Mouse (Mus musculus) liver, embryonic 13.5 days (tissue): ENCODE data around the gene Pde3a. TPM values are rescaled to one million over a fixed set of nuclear protein-coding genes. Genes with fewer than 3 reads are reported as not detected.

ENCODE experiments used
- ATAC-seq: fragments of 200-750 bp; cut with Nextera tagmentation; 2 replicates; pipeline ENCODE4 v1.8.0; 2017; ENCODE audit warnings: low read depth, mild to moderate bottlenecking, moderate number of reproducible peaks, moderate library complexity
- DNase-seq: peaks from one replicate; pipeline ENCODE4 v3.0.0; 2022
- H3K27ac ChIP-seq: fragments of 300-500 bp; sonication (generic); 2 replicates; pipeline ENCODE4 v1.5.1; 2015; ENCODE audit warnings: moderate library complexity, mild to moderate bottlenecking, inconsistent platforms
- H3K27me3 ChIP-seq: fragments of 300-500 bp; sonication (generic); 2 replicates; pipeline ENCODE4 v1.6.1; 2015; ENCODE audit warnings: mild to moderate bottlenecking, inconsistent platforms
- H3K36me3 ChIP-seq: fragments of 300-500 bp; sonication (generic); 2 replicates; pipeline ENCODE4 v1.6.1; 2015; ENCODE audit warnings: mild to moderate bottlenecking, inconsistent platforms
- H3K4me1 ChIP-seq: fragments of 300-500 bp; sonication (generic); replicated peaks from 2 replicates; pipeline ENCODE4 v1.6.1; 2015; ENCODE audit warnings: inconsistent platforms
- H3K4me2 ChIP-seq: fragments of 300-500 bp; sonication (generic); 2 replicates; pipeline ENCODE4 v1.6.1; 2015; ENCODE audit warnings: inconsistent platforms, mild to moderate bottlenecking, moderate library complexity
- H3K4me3 ChIP-seq: fragments of 300-500 bp; sonication (generic); replicated peaks from 2 replicates; pipeline ENCODE4 v1.5.1; 2015; ENCODE audit warnings: mild to moderate bottlenecking, inconsistent platforms
- H3K9ac ChIP-seq: fragments of 300-500 bp; sonication (generic); 2 replicates; pipeline ENCODE4 v1.6.1; 2015; ENCODE audit warnings: mild to moderate bottlenecking, inconsistent platforms
- H3K9me3 ChIP-seq: fragments of 300-500 bp; sonication (generic); replicated peaks from 2 replicates; pipeline ENCODE4 v1.6.1; 2016; ENCODE audit warnings: inconsistent platforms
- WGBS: fragments of 180-500 bp; shearing (Covaris S2); methylation state at CpG from one replicate; pipeline ENCODE4 v1.1.7; 2015; ENCODE audit not compliant: insufficient replicate concordance; 5-methylcytosine and 5-hydroxymethylcytosine counted together
- polyA plus RNA-seq: library from polyadenylated mRNA; unstranded; fragments of >200 nt; fragmentation: Nextera tagmentation; extraction: Ambion mirVana; gene quantifications from 2 replicates; pipeline ENCODE4 v1.2.1, GENCODE M21; 2015

The Pde3a gene
- polyA plus RNA-seq, 1 experiment from 2014 or later = 1.2 TPM

- H3K27ac ChIP-seq = no peak overlapping the region
- no peaks in the 10 kb centered on the region for H3K4me1 ChIP-seq
- no peak overlapping the region for H3K4me3 ChIP-seq
- H3K27me3 ChIP-seq = no peaks in the 10 kb centered on the region
- H3K4me2 ChIP-seq = no peak overlapping the region
- no peak overlapping the region for H3K9ac ChIP-seq
- DNase-seq (no peak), ATAC-seq (no peak)
- H3K36me3 ChIP-seq = no peaks in the 10 kb centered on the region
- H3K9me3 ChIP-seq = no peaks in the 10 kb centered on the region
- WGBS = 63% methylated on average over 3 of the region's 3 CpGs
Measured at GRCm38 (mm10) chr6:141456591-141456990, 207.5 kb downstream of the Pde3a start.

GRCm38 (mm10) chr6:141470251-141470650, 221.2 kb downstream of the Pde3a start:
- ATAC-seq (no peak), DNase-seq (no peak)
- Histone ChIP-seq H3K4me3 (no peak overlapping the region), H3K9me3 (0 out of 2 replicates have a peak, but pooled peaks cover 4% of the 10 kb centered on the region), H3K36me3 (no peaks in the 10 kb centered on the region), H3K27me3 (no peaks in the 10 kb centered on the region), H3K9ac (no peak overlapping the region), H3K4me1 (no peaks in the 10 kb centered on the region), H3K4me2 (no peak overlapping the region), H3K27ac (no peak overlapping the region)
- WGBS = 54% methylated on average over 2 of the region's 2 CpGs

- Histone ChIP-seq H3K4me3 (no peak overlapping the region), H3K36me3 (no peaks in the 10 kb centered on the region), H3K27me3 (no peaks in the 10 kb centered on the region), H3K9ac (no peak overlapping the region), H3K27ac (no peak overlapping the region), H3K4me1 (no peaks in the 10 kb centered on the region), H3K9me3 (0 out of 2 replicates have a peak, but pooled peaks cover 4% of the 10 kb centered on the region), H3K4me2 (no peak overlapping the region)
- DNase-seq (no peak), ATAC-seq (no peak)
- WGBS = 59% methylated on average over 2 of the region's 2 CpGs
Measured at GRCm38 (mm10) chr6:141474223-141474622, 225.2 kb downstream of the Pde3a start.

DNA sequence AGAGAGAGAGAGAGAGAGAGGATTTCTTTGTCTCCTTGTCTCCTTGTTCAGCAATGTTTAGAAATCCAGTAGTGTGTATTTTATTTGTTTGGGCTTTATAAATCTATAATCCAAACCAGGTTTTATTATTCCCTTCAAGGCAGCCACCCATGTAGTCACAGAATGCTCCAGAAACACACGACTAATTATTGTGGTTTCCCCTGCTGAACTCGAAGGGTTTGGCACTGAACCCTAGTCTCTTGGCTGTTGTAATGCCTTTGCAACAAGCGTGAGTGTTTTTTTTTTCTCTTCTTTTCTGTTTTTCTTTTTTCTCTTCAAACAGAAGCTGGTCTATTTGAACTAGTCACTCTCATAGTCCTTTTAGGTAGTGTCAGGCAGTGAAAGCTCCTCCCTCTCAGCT, 225.6 kb downstream of the Pde3a start:
- no peak overlapping the region for H3K4me3 ChIP-seq
- H3K9ac ChIP-seq = no peak overlapping the region
- ATAC-seq (no peak), DNase-seq (no peak)
- no peaks in the 10 kb centered on the region for H3K4me1 ChIP-seq
- no peaks in the 10 kb centered on the region for H3K27me3 ChIP-seq
- H3K9me3 ChIP-seq = 0 out of 2 replicates have a peak, but pooled peaks cover 4% of the 10 kb centered on the region
- 43% methylated on average over 3 of the region's 3 CpGs for WGBS
- no peak overlapping the region for H3K27ac ChIP-seq
- H3K4me2 ChIP-seq = no peak overlapping the region
- H3K36me3 ChIP-seq = no peaks in the 10 kb centered on the region

DNA sequence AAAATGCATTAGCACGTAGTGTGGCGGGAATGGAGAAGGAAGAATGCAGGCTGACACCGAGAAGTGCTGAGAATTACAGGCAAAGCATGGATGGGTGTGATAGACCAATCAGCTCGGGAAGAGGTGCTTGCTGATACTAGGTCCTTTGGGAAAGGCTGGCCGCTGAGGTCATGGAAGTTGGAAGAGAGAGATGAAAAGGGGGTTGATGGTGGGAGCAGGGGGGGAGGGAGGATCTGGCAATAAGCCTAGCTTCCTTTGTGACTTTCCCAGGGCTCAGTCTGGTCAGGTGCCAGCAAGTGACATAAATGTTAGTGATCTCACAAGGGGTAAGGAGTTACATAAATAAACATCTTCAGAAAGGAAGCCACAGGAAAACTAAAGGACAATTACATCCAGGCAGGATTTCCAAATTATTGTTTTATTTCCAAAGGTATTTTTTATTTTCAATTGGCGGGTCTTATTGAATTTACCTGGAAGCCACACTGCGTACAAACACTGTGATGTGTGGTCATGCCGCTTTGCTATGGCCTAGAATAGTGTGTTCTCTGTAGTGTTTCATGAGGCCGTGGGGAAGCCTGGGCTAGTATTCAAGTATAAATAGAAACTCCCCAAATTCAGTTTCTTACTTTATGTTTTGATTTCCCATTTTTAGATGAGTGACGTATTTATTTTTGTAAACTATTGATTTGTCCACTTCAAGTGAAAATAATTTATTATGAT, 236.4 kb downstream of the Pde3a start:
- WGBS = 62% methylated on average over 10 of the region's 10 CpGs
- DNase-seq (no peak), ATAC-seq (no peak)
- no peaks in the 10 kb centered on the region for H3K36me3 ChIP-seq
- no peak overlapping the region for H3K9ac ChIP-seq
- no peaks in the 10 kb centered on the region for H3K4me1 ChIP-seq
- H3K4me2 ChIP-seq = no peak overlapping the region
- H3K27me3 ChIP-seq = no peaks in the 10 kb centered on the region
- no peak overlapping the region for H3K27ac ChIP-seq
- H3K4me3 ChIP-seq = no peak overlapping the region
- H3K9me3 ChIP-seq = no peaks in the 10 kb centered on the region

- Histone ChIP-seq H3K4me2 (no peak overlapping the region), H3K27ac (no peak overlapping the region), H3K4me3 (no peak overlapping the region), H3K9me3 (no peaks in the 10 kb centered on the region), H3K36me3 (no peaks in the 10 kb centered on the region), H3K4me1 (no peaks in the 10 kb centered on the region), H3K9ac (no peak overlapping the region), H3K27me3 (no peaks in the 10 kb centered on the region)
- DNase-seq = no peak
- 68% methylated on average over 7 of the region's 7 CpGs for WGBS
- ATAC-seq = no peak
Measured at GRCm38 (mm10) chr6:141487266-141487665, 238.2 kb downstream of the Pde3a start.

- 15% methylated on average over 11 of the region's 11 CpGs for WGBS
- no peaks in the 10 kb centered on the region for H3K4me1 ChIP-seq
- H3K9ac ChIP-seq = no peak overlapping the region
- no peak overlapping the region for H3K4me2 ChIP-seq
- ATAC-seq (no peak), DNase-seq (no peak)
- no peaks in the 10 kb centered on the region for H3K9me3 ChIP-seq
- H3K36me3 ChIP-seq = no peaks in the 10 kb centered on the region
- H3K27ac ChIP-seq = no peak overlapping the region
- no peak overlapping the region for H3K4me3 ChIP-seq
- H3K27me3 ChIP-seq = no peaks in the 10 kb centered on the region
Measured at GRCm38 (mm10) chr6:141488619-141489018, 239.6 kb downstream of the Pde3a start.

DNA sequence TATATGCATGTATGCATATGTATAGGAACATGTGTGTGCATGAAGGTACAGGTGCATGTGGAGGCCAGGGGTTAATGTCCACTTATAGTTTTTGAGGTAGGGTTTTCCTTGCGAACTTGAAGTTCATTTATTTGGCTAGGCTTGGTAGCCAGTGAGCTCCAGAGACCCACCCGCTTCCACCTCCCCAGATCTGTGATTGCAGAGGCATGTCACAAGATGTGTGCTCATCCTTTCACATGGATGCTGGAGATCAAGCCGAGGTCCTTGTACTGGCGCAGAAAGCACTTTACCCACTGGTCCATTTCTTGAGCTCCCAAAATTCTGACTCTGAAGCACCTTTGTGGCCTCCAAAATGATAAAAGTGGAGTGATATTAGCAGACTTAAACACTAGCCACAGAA, 245.8 kb downstream of the Pde3a start:
- Histone ChIP-seq H3K9ac (no peak overlapping the region), H3K27me3 (no peaks in the 10 kb centered on the region), H3K4me1 (no peaks in the 10 kb centered on the region), H3K36me3 (no peaks in the 10 kb centered on the region), H3K4me3 (no peak overlapping the region), H3K27ac (no peak overlapping the region), H3K4me2 (no peak overlapping the region), H3K9me3 (no peaks in the 10 kb centered on the region)
- no peak for ATAC-seq
- no peak for DNase-seq
- 73% methylated on average over 4 of the region's 4 CpGs for WGBS

- DNase-seq = no peak
- no peaks in the 10 kb centered on the region for H3K9me3 ChIP-seq
- H3K4me1 ChIP-seq = no peaks in the 10 kb centered on the region
- H3K9ac ChIP-seq = no peak overlapping the region
- no peak overlapping the region for H3K27ac ChIP-seq
- no peak overlapping the region for H3K4me3 ChIP-seq
- H3K27me3 ChIP-seq = no peaks in the 10 kb centered on the region
- H3K4me2 ChIP-seq = no peak overlapping the region
- ATAC-seq = no peak
- WGBS = 33% methylated on average over 13 of the region's 13 CpGs
- H3K36me3 ChIP-seq = no peaks in the 10 kb centered on the region
Measured at GRCm38 (mm10) chr6:141495634-141496418, 246.8 kb downstream of the Pde3a start.

DNA sequence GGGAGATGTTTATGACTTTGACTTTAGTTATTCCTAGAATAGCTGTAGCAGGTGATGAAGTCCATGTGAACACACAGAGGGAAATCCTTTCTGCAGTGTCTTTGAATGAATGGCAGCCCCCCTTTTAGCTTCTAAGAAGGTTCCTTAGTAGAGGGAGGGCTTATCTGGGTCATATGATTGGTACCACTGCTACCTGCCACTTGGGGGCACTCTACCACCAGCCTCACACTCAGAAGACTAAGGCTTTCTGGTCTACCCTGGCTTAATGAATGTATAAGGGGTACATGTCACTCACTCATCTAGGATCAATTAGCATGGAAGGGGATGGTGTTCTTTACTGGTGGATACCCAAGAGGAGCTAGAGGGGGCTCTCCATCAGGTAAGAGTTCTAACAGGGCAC, 250.4 kb downstream of the Pde3a start:
- Histone ChIP-seq H3K4me3 (no peak overlapping the region), H3K4me1 (no peaks in the 10 kb centered on the region), H3K9ac (no peak overlapping the region), H3K27ac (no peak overlapping the region), H3K27me3 (no peaks in the 10 kb centered on the region), H3K4me2 (no peak overlapping the region), H3K36me3 (no peaks in the 10 kb centered on the region), H3K9me3 (no peaks in the 10 kb centered on the region)
- DNase-seq (no peak), ATAC-seq (no peak)

DNA sequence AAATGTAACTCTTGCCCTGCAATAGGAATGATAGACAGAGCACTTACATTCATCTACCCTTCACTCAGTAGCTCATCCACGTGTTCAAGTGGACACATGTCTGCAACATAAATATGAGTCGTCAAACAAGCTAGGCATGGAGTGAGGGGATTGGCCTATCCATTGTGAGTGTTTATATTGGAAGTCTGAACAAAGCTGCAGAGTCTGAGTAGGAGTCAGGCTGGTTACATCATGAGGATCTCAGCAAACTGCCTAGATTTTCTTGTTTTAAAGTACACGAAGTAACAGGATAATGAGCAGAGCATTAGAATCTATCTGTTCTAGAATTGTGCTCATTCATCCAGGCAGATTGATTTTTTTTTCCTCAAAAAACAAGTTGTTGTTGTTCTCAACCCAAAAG, 252.1 kb downstream of the Pde3a start:
- no peak overlapping the region for H3K27ac ChIP-seq
- WGBS = 58% methylated on average over 3 of the region's 3 CpGs
- DNase-seq (no peak), ATAC-seq (no peak)
- H3K36me3 ChIP-seq = no peaks in the 10 kb centered on the region
- no peaks in the 10 kb centered on the region for H3K9me3 ChIP-seq
- no peak overlapping the region for H3K9ac ChIP-seq
- no peak overlapping the region for H3K4me3 ChIP-seq
- H3K4me2 ChIP-seq = no peak overlapping the region
- H3K27me3 ChIP-seq = no peaks in the 10 kb centered on the region
- H3K4me1 ChIP-seq = no peaks in the 10 kb centered on the region

DNA sequence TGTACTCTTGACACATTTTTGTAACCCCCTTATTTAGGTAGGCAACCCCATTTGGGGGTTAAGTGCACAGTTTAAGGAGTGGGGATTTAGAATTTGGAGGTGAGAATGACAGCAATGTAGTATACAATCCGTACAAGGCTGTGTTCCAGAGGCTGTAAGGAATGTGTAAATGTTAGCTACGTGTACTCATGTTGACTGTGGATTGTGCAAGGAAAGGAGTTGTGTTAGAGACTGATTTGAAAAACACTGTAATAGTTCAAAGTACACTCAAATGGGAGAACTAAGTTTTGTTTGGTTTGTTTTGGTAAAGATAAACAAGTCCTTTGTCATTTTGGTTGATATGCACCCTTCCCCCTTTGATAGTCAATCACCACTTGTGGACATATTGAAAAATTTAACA, 273.5 kb downstream of the Pde3a start:
- Histone ChIP-seq H3K27ac (no peak overlapping the region), H3K36me3 (no peaks in the 10 kb centered on the region), H3K4me1 (no peaks in the 10 kb centered on the region), H3K9ac (no peak overlapping the region), H3K4me3 (no peak overlapping the region), H3K9me3 (no peaks in the 10 kb centered on the region), H3K27me3 (no peaks in the 10 kb centered on the region), H3K4me2 (no peak overlapping the region)
- WGBS = 56% methylated on average over 2 of the region's 2 CpGs
- ATAC-seq = no peak
- no peak for DNase-seq
